Mouse (Mus musculus) CD4-positive, CD25-positive, alpha-beta regulatory T cell, adult 2 months (primary cell): Measurements from ENCODE around the gene Stxbp1.

Source experiments
- DNase-seq: peaks from one replicate; pipeline ENCODE4 v3.0.0-alpha.2; 2012; ENCODE audit warnings: low read depth, low spot score

Gene Stxbp1

GRCm38 (mm10) chr2:32795748-32796418 lies 51.2 kb downstream of the Stxbp1 start:
- DNase-seq, result no peak

- DNase-seq, result no peak
These were observed 55.7 kb downstream of the Stxbp1 start for GRCm38 (mm10) chr2:32791297-32791696.

GRCm38 (mm10) chr2:32788581-32788980 lies 58.5 kb downstream of the Stxbp1 start:
- DNase-seq, result no peak

DNA sequence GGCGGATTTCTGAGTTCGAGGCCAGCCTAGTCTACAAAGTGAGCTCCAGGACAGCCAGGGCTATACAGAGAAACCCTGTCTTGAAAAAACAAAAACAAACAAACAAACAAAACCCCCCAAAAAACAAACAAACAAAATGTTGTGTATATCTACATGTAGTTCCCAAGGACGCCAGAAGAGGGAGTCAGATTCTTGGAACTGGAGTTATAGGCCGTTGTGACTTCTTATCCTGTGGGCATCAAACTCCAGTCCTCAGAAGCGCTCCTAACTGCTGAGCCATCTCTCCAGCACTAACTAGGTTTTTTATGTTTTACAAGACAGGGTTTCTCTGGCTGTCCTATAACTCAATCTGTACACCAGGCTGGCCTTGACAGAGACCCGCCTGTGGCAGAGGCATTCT lies 59.9 kb downstream of the Stxbp1 start:
- DNase-seq, result peak; percentile 62

DNA sequence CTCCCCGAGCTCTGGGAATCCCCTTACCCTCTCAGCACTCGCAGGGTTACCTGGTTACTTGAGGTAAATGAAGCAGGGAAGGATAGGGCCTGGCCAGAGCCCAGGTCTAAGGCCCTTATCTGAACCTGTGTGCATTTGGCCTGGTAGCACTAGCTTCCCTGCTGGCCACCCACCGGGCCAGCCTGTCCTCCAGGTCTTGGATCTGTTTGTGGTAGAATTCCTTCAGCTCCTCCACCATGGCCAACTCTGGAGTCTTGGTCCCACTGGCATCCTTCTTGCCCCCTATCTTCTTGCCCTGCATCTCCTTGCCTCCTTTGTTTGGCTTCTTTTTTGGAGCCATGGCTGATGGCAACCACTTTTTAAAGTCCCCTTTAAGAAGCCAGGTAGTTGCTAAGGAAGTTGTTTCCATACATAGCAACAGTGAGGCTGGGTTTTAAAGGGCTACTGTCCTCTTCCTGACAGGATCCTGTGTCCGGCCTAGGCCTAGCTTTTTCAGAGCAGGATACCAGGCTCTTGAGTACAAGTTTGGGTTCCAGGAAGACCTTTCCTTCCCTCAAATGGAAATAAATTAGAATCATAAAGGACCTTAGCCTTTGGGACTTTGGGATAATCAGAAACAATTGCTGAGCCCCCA lies 62.9 kb downstream of the Stxbp1 start, which contains the start of gene Cfap157:
Cfap157 (minus strand) TSS at position 381 of the 634 bp plus-strand sequence.
- no peak for DNase-seq

- DNase-seq, result no peak
These were observed 65.3 kb downstream of the Stxbp1 start for GRCm38 (mm10) chr2:32781710-32782109.

- no peak for DNase-seq
These were observed 67.3 kb downstream of the Stxbp1 start for GRCm38 (mm10) chr2:32779714-32780113.

DNA sequence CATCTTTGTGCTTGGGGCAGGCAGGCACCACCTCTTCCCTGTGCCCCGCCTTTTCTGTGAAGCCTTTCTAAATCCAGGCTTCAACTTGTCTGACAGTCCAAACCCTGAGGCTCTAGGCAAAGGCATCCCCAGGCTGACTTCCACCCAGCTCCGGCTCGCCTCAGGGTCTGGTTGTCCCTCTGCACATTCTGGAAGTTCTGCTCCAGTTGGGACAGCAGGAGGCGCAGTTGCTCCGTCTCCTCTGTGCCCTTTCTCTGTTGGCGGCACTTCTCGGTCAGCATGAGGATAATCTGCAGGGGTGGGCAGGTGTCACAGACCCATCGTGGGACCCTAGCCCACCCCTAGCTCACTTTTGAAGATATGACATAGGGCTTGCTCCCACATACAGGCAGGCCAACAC lies 67.9 kb downstream of the Stxbp1 start:
- DNase-seq, result peak; percentile 65

- DNase-seq, result no peak
These were observed 69.0 kb downstream of the Stxbp1 start for GRCm38 (mm10) chr2:32778081-32778480.

DNA sequence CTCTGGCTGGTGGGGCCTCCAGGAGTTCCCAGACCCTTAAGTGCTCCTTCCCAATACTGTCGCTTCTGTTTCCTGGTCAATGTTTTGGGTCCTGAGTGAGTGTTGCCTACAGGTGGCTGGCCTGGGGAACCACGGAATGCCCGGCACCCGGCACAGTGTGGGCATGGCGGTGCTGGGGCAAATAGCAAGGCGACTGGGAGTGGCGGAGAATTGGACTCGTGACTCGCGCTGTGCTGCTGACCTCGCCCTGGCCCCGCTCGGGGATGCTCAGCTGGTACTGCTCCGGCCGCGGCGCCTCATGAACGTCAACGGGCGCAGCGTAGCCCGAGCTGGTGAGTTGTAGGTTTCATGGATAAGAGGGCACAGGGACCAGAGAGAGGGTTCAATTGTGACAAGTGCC lies 70.9 kb downstream of the Stxbp1 start:
- peak; percentile 25 for DNase-seq

- peak; percentile 97 for DNase-seq
These were observed 71.5 kb downstream of the Stxbp1 start, which contains the start of the genes Ttc16 and Ptrh1 for GRCm38 (mm10) chr2:32775359-32776074. Ttc16 (minus strand) TSS chr2:32775633. Ptrh1 (plus strand) TSS chr2:32775786.

GRCm38 (mm10) chr2:32772626-32773279 lies 74.3 kb downstream of the Stxbp1 start:
- peak; percentile 25 for DNase-seq

- DNase-seq, result peak; percentile 48
These were observed 75.2 kb downstream of the Stxbp1 start for GRCm38 (mm10) chr2:32771886-32772285.

GRCm38 (mm10) chr2:32769327-32770085 lies 77.5 kb downstream of the Stxbp1 start:
- DNase-seq, result no peak

GRCm38 (mm10) chr2:32768661-32769285 lies 78.3 kb downstream of the Stxbp1 start:
- no peak for DNase-seq

GRCm38 (mm10) chr2:32767241-32767640 lies 79.8 kb downstream of the Stxbp1 start:
- DNase-seq, result no peak

- DNase-seq, result no peak
These were observed 83.7 kb downstream of the Stxbp1 start for GRCm38 (mm10) chr2:32763353-32763752.

GRCm38 (mm10) chr2:32761859-32762258 lies 85.2 kb downstream of the Stxbp1 start:
- no peak for DNase-seq

DNA sequence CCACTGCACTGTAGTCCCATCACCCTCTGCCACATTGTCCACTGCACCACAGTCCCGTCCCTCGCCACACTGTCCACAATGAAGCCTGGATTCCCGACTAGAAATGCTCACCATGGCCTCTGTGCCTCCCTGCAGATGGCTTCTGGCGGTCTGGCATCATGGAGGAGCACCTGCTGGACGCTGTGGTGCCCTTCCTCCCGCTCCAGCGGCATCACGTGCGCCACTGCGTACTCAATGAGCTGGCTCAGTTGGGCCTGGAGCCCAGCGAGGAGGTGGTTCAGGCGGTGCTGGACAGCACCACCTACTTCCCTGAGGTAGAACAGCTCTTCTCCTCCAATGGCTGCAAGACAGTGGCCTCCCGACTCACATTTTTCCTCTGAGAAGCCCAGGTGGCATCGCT lies 85.7 kb downstream of the Stxbp1 start:
- no peak for DNase-seq

GRCm38 (mm10) chr2:32759001-32759400 lies 88.0 kb downstream of the Stxbp1 start:
- DNase-seq, result no peak

- DNase-seq, result no peak
These were observed 88.5 kb downstream of the Stxbp1 start for GRCm38 (mm10) chr2:32758503-32758902.
